ENCODE assay signal across 13 mouse cellular contexts in the genomic region with DNA sequence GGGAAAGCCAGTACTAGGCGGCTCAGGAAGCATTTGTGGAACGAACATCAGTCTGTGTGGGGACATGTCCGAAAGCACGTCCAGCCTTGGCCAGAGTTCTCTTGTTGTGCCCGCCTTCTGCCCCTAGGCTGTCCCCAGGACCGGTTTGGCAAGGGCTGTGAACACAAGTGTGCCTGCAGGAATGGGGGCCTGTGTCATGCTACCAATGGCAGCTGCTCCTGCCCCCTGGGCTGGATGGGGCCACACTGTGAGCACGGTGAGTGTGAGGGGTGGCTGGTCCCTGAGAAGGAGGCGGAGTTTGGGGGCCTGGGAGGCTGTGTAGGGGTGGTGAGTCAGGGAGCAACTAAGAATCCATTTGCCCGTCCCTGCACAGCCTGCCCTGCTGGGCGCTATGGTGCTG. TPM values are rescaled to one million over a fixed set of nuclear protein-coding genes. Genes with fewer than 3 reads are reported as not detected.
DNase-seq lines count a peak whose midpoint lies in the region; ATAC-seq and TF ChIP-seq lines count a peak whose summit lies in the region.
"Had no signal": no experiment of that assay in that cellular context is flagged by ENCODE, and none has a peak within 500 bp of the region (broad histone marks: within the 10 kb centered on the region; RNA-seq: fewer than 3 reads in every experiment).

No protein-coding gene starts in this region.

- TF ChIP-seq CTCF in E14TG2a.4 (conservative IDR thresholded peaks at IDR 0.05; ENCODE audit: low read length) = no peak

- H3K4me1 ChIP-seq in forebrain, embryonic 10.5 days = peaks cover 14% of the 10 kb centered on the region
- H3K4me1 ChIP-seq in forebrain, embryonic 11.5 days (replicated peaks; ENCODE audit: control insufficient read depth, insufficient read depth, low read length) = no peaks in the 10 kb centered on the region
- H3K4me1 ChIP-seq in E14TG2a.4 (replicated peaks; ENCODE audit: low read depth, low read length) = peaks cover 10% of the 10 kb centered on the region; the same call in 1 of the 2 replicates
- peaks cover 10% of the 10 kb centered on the region; the same call in 1 of the 2 replicates for H3K4me1 ChIP-seq in lung, embryonic 15.5 days
- H3K4me1 ChIP-seq: liver, embryonic 12.5 days; midbrain, embryonic 12.5 days had no signal

- WGBS in forebrain, embryonic 10.5 days = 54% methylated on average over 10 of the region's 10 CpGs
- WGBS in forebrain, embryonic 11.5 days = 52% methylated on average over 10 of the region's 10 CpGs
- 26% methylated on average over 10 of the region's 10 CpGs for WGBS in lung, embryonic 15.5 days

- no peaks in the 10 kb centered on the region for H3K27me3 ChIP-seq in forebrain, embryonic 10.5 days (ENCODE audit: poor library complexity, severe bottlenecking)
- no peaks in the 10 kb centered on the region for H3K27me3 ChIP-seq in forebrain, embryonic 11.5 days (ENCODE audit: control insufficient read depth, insufficient read depth, low read length)
- peaks cover 13% of the 10 kb centered on the region; the same call in 1 of the 2 replicates for H3K27me3 ChIP-seq in E14TG2a.4 (ENCODE audit: insufficient read depth, low read length)
- no peaks in the 10 kb centered on the region for H3K27me3 ChIP-seq in lung, embryonic 15.5 days
- H3K27me3 ChIP-seq: midbrain, embryonic 12.5 days had no signal

- no peaks in the 10 kb centered on the region for H3K9me3 ChIP-seq in forebrain, embryonic 10.5 days
- no peaks in the 10 kb centered on the region for H3K9me3 ChIP-seq in forebrain, embryonic 11.5 days (ENCODE audit: control insufficient read depth, low read length)
- H3K9me3 ChIP-seq in E14TG2a.4 (ENCODE audit: low read length) = no peaks in the 10 kb centered on the region
- H3K9me3 ChIP-seq in lung, embryonic 15.5 days = no peaks in the 10 kb centered on the region
- H3K9me3 ChIP-seq: liver, embryonic 12.5 days; midbrain, embryonic 12.5 days had no signal

- no peak for DNase-seq in forebrain, embryonic 10.5 days (ENCODE audit: extremely low spot score, low spot score)
- DNase-seq in forebrain, embryonic 11.5 days (ENCODE audit: low spot score) = no peak
- DNase-seq in kidney, adult 9 months = peak; percentile 40
- no peak for DNase-seq in T-cell, adult 2 months (ENCODE audit: low spot score)
- no peak for DNase-seq in layer of hippocampus, adult 11-12 months (ENCODE audit: low spot score)
- no peak for DNase-seq in cerebellum, adult 9-10 months
- DNase-seq: adrenal gland, adult 8-10 months; cerebellum, adult 18-20 months; thymus, postnatal 36 days had no signal

- no peak overlapping the region for H3K4me2 ChIP-seq in forebrain, embryonic 11.5 days (ENCODE audit: low read depth, low read length, severe bottlenecking)
- H3K4me2 ChIP-seq in lung, embryonic 15.5 days = peak overlapping the region; percentile 41
- H3K4me2 ChIP-seq: liver, embryonic 12.5 days; midbrain, embryonic 12.5 days had no signal

- H3K36me3 ChIP-seq in forebrain, embryonic 10.5 days (replicated peaks) = peaks cover 79% of the 10 kb centered on the region
- H3K36me3 ChIP-seq in forebrain, embryonic 11.5 days (ENCODE audit: control insufficient read depth, insufficient read depth, low read length) = no peaks in the 10 kb centered on the region; the same call in 1 of the 2 replicates
- no peaks in the 10 kb centered on the region for H3K36me3 ChIP-seq in E14TG2a.4 (ENCODE audit: insufficient read depth, low read length)
- no peaks in the 10 kb centered on the region for H3K36me3 ChIP-seq in lung, embryonic 15.5 days
- H3K36me3 ChIP-seq: liver, embryonic 12.5 days had no signal

- peak overlapping the region; percentile 54; the same call in 1 of the 2 replicates for H3K27ac ChIP-seq in forebrain, embryonic 10.5 days
- H3K27ac ChIP-seq in forebrain, embryonic 11.5 days (ENCODE audit: low read depth, low read length) = no peak overlapping the region
- H3K27ac ChIP-seq in lung, embryonic 15.5 days = peak overlapping the region; percentile 67
- H3K27ac ChIP-seq: liver, embryonic 12.5 days; midbrain, embryonic 12.5 days had no signal

- no peak overlapping the region for H3K9ac ChIP-seq in forebrain, embryonic 11.5 days (ENCODE audit: low read length)
- H3K9ac ChIP-seq in lung, embryonic 15.5 days = no peak overlapping the region
- H3K9ac ChIP-seq: liver, embryonic 12.5 days; midbrain, embryonic 12.5 days had no signal

- ATAC-seq in forebrain, embryonic 11.5 days (replicated peaks; ENCODE audit: low FRiP score) = no peak
- ATAC-seq in lung, embryonic 15.5 days (ENCODE audit: borderline replicate concordance, extremely low read depth, low FRiP score, low TSS enrichment) = peak; percentile 72
- ATAC-seq: liver, embryonic 12.5 days had no signal

- no peak overlapping the region for H3K4me3 ChIP-seq in forebrain, embryonic 10.5 days
- no peak overlapping the region for H3K4me3 ChIP-seq in forebrain, embryonic 11.5 days (ENCODE audit: low read depth, low read length)
- 0 out of 2 replicates have a peak overlapping the region, but pooled peaks have one; percentile 20 for H3K4me3 ChIP-seq in E14TG2a.4 (replicated peaks; ENCODE audit: low read length)
- no peak overlapping the region for H3K4me3 ChIP-seq in lung, embryonic 15.5 days
- H3K4me3 ChIP-seq: liver, embryonic 12.5 days; midbrain, embryonic 12.5 days had no signal

RNA-seq across cellular contexts. Expression of gene Arhgef16, which starts 32.0 kb away (rescaled TPM):
- polyA plus RNA-seq in forebrain, embryonic 10.5 days (2016; fragmentation: Nextera tagmentation; extraction: Ambion mirVana) = 2.6 and 3.4 TPM in 2 replicates
- 0.90 and 1.2 TPM in 2 replicates for polyA plus RNA-seq in forebrain, embryonic 11.5 days (2014; fragmentation: Nextera tagmentation; extraction: Ambion mirVana)
- 20.8 and 23.0 TPM in 2 replicates for polyA plus RNA-seq in lung, embryonic 15.5 days (2015; fragmentation: Nextera tagmentation; extraction: Ambion mirVana)
